Mouse (Mus musculus): Measurements from ENCODE around the gene Stx16.

The Stx16 gene

GRCm38 (mm10) chr2:174126522-174127375 lies 50.6 kb downstream of the Stx16 start:
- peak in 1 of 2 experiments; percentile 58 for DNase-seq (ENCODE audit: low spot score in 2 of 2)

- DNase-seq (ENCODE audit: low spot score in 2 of 2), result peak in 1 of 2 experiments; percentile 51
These were observed 51.2 kb downstream of the Stx16 start for GRCm38 (mm10) chr2:174127376-174127713.

DNA sequence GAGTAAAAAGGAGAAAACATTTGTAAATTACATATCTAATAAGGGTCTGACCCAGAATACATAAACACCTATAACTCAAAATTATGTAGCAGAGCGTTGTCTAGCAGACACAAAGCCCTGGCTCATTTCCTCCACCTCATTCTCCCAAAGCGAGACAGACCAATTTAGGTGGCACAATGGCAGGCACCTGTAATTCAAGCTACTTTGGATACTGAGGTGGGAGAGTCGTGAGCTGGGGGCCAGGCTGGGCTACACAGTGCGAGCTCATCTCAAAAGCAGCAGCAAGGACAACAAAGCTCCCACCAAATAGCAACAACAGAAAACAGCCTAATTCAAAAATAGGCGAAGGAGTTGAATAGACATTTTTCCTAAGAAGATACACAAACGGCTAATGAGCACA lies 52.8 kb downstream of the Stx16 start:
- no peak for DNase-seq (ENCODE audit: low spot score in 2 of 2)

DNA sequence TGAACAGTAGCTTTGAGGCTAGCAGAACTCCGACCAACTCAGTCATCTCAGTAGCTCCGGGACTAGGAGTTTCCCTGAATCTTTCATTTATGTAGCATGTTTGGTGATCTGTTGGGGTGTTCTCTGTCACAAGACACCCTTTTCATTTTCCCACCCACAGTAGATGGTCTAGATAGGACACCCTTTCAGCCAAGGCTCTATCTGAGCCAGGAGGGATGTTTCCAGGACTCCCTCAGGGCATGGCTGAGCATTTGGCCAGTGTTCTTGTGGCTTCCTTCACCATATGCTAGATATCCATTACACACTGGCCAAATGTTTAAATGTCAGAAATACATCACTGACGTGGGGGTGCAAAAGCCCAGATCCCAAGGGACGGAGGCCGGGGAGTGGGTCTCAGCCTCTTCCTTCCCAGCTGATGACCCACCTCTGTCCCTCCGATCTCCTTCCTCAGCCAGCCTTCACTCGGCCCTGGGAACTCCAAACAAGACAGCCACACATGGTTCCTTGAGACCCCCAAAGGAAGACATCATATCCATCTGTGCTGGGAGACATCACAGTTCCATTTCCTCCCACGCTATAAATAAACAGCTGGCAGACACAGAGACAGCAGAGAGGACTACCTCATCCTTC lies 54.5 kb downstream of the Stx16 start:
- peak in 1 of 2 experiments; percentile 49 for DNase-seq (ENCODE audit: low spot score in 2 of 2)

DNA sequence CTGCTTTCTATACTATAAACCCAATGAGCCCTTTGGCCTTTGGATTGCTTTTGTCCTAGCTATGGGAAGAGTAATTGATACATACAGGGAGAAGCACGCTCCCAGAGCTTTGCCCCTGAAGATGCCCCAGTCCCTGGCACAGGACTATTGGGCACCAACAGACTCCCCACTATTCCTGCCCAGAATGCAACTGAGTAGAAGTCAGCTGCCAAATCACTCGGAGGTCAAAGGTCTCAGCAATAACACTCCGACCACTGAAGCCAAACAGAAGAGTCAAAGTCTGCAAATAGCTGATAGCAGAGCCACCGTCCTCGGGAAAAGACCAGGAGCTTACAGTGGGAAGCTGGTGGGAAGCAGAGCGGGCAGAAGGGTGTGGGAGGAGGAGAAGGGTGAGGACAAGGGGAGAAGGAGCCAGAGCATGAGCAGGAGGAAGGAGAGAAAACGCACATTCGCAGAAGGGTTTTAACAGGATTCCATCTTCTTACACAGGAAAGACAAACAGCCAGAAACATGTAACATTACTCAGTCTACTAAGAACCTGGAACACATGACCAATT lies 56.4 kb downstream of the Stx16 start:
- peak in 1 of 2 experiments; percentile 28 for DNase-seq (ENCODE audit: low spot score in 2 of 2)
